In the genomic region with DNA sequence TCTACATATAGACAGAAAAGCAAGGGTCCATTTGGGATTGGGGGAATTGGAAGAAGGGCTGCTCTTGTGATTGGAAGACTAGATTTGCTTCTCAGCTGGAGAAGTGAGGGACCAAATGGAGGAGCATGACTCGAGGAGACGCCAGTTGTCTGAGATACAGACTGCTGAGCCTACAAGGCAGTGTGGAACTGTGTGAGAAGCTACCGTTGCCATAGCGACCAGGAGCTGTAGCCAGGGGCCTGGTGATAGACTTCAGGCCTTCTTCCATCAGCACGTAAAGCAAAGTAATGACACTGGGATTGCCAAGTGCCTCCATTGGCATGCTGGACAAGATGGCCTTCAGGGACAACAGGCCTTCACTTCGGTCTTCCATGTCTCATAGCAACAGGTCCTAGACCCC, we compare ENCODE assay signal across 14 mouse cellular contexts.
"Had no signal": no experiment of that assay in that cellular context is flagged by ENCODE, and none has a peak within 500 bp of the region (broad histone marks: within the 10 kb centered on the region; RNA-seq: fewer than 3 reads in every experiment).

No protein-coding gene starts in this region.

- ATAC-seq: liver, embryonic 12.5 days had no signal

- H3K4me1 ChIP-seq: liver, embryonic 12.5 days; megakaryocyte, embryonic 14.5 days; neural tube, embryonic 15.5 days had no signal

- H3K4me3 ChIP-seq: kidney, embryonic 15.5 days; left cerebral cortex, adult 2 months; limb, embryonic 15.5 days; liver, embryonic 12.5 days; lung, embryonic 15.5 days; megakaryocyte, embryonic 14.5 days; myocyte; neural tube, embryonic 15.5 days had no signal

- H3K9me3 ChIP-seq: kidney, embryonic 15.5 days; limb, embryonic 15.5 days; liver, embryonic 12.5 days; lung, embryonic 15.5 days; megakaryocyte, embryonic 14.5 days; neural tube, embryonic 15.5 days had no signal

- H3K4me2 ChIP-seq: kidney, embryonic 15.5 days; limb, embryonic 15.5 days; liver, embryonic 12.5 days; lung, embryonic 15.5 days; neural tube, embryonic 15.5 days had no signal

- H3K27ac ChIP-seq: kidney, embryonic 15.5 days; left cerebral cortex, adult 2 months; limb, embryonic 15.5 days; liver, embryonic 12.5 days; lung, embryonic 15.5 days; macrophage; neural tube, embryonic 15.5 days had no signal

- H3K27me3 ChIP-seq: kidney, embryonic 15.5 days; limb, embryonic 15.5 days; liver, embryonic 12.5 days; lung, embryonic 15.5 days; megakaryocyte, embryonic 14.5 days; neural tube, embryonic 15.5 days had no signal

- DNase-seq: kidney, postnatal 14 days; lung, postnatal 14 days; right cerebral cortex, adult 18-20 months; right cerebral cortex, postnatal 25 days; thymus, postnatal 36 days had no signal

- H3K9ac ChIP-seq: kidney, embryonic 15.5 days; limb, embryonic 15.5 days; liver, embryonic 12.5 days; lung, embryonic 15.5 days; neural tube, embryonic 15.5 days had no signal
